Mouse (Mus musculus): Measurements from ENCODE around the gene Cntn3.

GRCm38 (mm10) chr6:102523037-102523436 is 49.9 kb downstream of the Cntn3 start:
- TF ChIP-seq EP300 (IDR thresholded peaks at IDR 0.05): no peak
- no peak for TF ChIP-seq CTCF (IDR thresholded peaks at IDR 0.05)
